Mouse (Mus musculus) adrenal gland, postnatal 10 days (tissue): ENCODE results near the gene 4930535I16Rik. TPM values are rescaled to one million over a fixed set of nuclear protein-coding genes. Genes with fewer than 3 reads are reported as not detected.

Experiments
- DNase-seq: peaks from one replicate; pipeline ENCODE4 v3.0.0; 2021; ENCODE audit warnings: mixed read lengths
- total RNA-seq, 2 experiments: library from RNA; stranded (reverse); gene quantifications; 2 replicates each; pipeline ENCODE4 v1.2.3; 2021

4930535I16Rik gene
- total RNA-seq, 2 experiments from 2014 or later = not detected

GRCm38 (mm10) chr4:123905126-123905668 is 12.6 kb downstream of the 4930535I16Rik start:
- DNase-seq = peak; percentile 54

GRCm38 (mm10) chr4:123904333-123905125 is 13.3 kb downstream of the 4930535I16Rik start, which contains the start of gene Mycbp:
Mycbp (plus strand) TSS chr4:123904832.
- peak; percentile 100 for DNase-seq

GRCm38 (mm10) chr4:123903432-123903831 is 14.4 kb downstream of the 4930535I16Rik start:
- no peak for DNase-seq

GRCm38 (mm10) chr4:123898696-123899095 is 19.1 kb downstream of the 4930535I16Rik start:
- DNase-seq = peak; percentile 69

- no peak for DNase-seq
Observed at GRCm38 (mm10) chr4:123894295-123894694, 23.5 kb downstream of the 4930535I16Rik start.

GRCm38 (mm10) chr4:123893726-123894125 is 24.1 kb downstream of the 4930535I16Rik start:
- no peak for DNase-seq

Other genes with a start within 250 kb of the 4930535I16Rik start
- gene Macf1, start 233.7 kb downstream of the 4930535I16Rik start, total RNA-seq = 100 to 1,000 TPM; 170 to 248 TPM
- gene Ndufs5, start 199.8 kb downstream of the 4930535I16Rik start, total RNA-seq = 100 to 1,000 TPM; 371 to 393 TPM
- gene Akirin1, start 167.7 kb downstream of the 4930535I16Rik start, total RNA-seq = 10 to 100 TPM; 42.3 to 50.1 TPM
- gene Rhbdl2, start 130.1 kb downstream of the 4930535I16Rik start, total RNA-seq = 1 to 10 TPM; 1.3 to 2.3 TPM
- gene 4933427I04Rik, start 58.3 kb downstream of the 4930535I16Rik start, total RNA-seq = not detected
- 10 to 100 TPM; 46.0 to 50.3 TPM for gene Mycbp, start 13.2 kb downstream of the 4930535I16Rik start, total RNA-seq
- 10 to 100 TPM; 75.9 to 79.0 TPM for gene Rragc, start 576 bp downstream of the 4930535I16Rik start, total RNA-seq